Mouse (Mus musculus) heart, adult 9 months (tissue): Measurements from ENCODE around the gene Pth.
A peak's percentile ranks its signal among the peaks of the same experiment; 100 is the strongest.

Experiments used
- DNase-seq, 2 experiments: peaks; one replicate each; pipeline ENCODE4 v3.0.0; 2022; ENCODE audit warnings: low spot score in 2 of 2

Pth gene

GRCm38 (mm10) chr7:113388470-113388869 lies at the start of gene Pth:
Gene Pth (minus strand): TSS chr7:113388570.
- no peak for DNase-seq

- DNase-seq: no peak
Measured at GRCm38 (mm10) chr7:113436312-113436711, 47.9 kb upstream of the Pth start.

- peak; percentile 5 to 17 for DNase-seq
Measured at GRCm38 (mm10) chr7:113434286-113434685, 45.9 kb upstream of the Pth start.

- DNase-seq: no peak
Measured at GRCm38 (mm10) chr7:113433451-113433850, 45.1 kb upstream of the Pth start.

GRCm38 (mm10) chr7:113432891-113433290 lies 44.5 kb upstream of the Pth start:
- no peak for DNase-seq

- no peak for DNase-seq
Measured at GRCm38 (mm10) chr7:113420771-113421170, 32.4 kb upstream of the Pth start.

GRCm38 (mm10) chr7:113419070-113419782 lies 30.9 kb upstream of the Pth start:
- DNase-seq: peak in 1 of 2 experiments; percentile 16

GRCm38 (mm10) chr7:113416536-113416935 lies 28.2 kb upstream of the Pth start:
- no peak for DNase-seq

- no peak for DNase-seq
Measured at GRCm38 (mm10) chr7:113415256-113415655, 26.9 kb upstream of the Pth start.

GRCm38 (mm10) chr7:113408712-113409111 lies 20.3 kb upstream of the Pth start:
- DNase-seq: no peak

- DNase-seq: no peak
Measured at GRCm38 (mm10) chr7:113398083-113398482, 9.7 kb upstream of the Pth start.

GRCm38 (mm10) chr7:113396661-113397060 lies 8.3 kb upstream of the Pth start:
- DNase-seq: no peak

- DNase-seq: no peak
Measured at GRCm38 (mm10) chr7:113391619-113392018, 3.2 kb upstream of the Pth start.

GRCm38 (mm10) chr7:113377875-113378658 lies 10.3 kb downstream of the Pth start:
- peak; percentile 58 to 68 for DNase-seq

- no peak for DNase-seq
Measured at GRCm38 (mm10) chr7:113372682-113373081, 15.7 kb downstream of the Pth start.

GRCm38 (mm10) chr7:113369620-113370340 lies 18.6 kb downstream of the Pth start:
- DNase-seq: peak in 1 of 2 experiments; percentile 63

- DNase-seq: peak; percentile 96 to 98
Measured at GRCm38 (mm10) chr7:113368746-113369619, 19.4 kb downstream of the Pth start, which contains the start of gene Btbd10. Gene Btbd10 (minus strand): TSS chr7:113369392.

- no peak for DNase-seq
Measured at GRCm38 (mm10) chr7:113367440-113367839, 20.9 kb downstream of the Pth start.

- no peak for DNase-seq
Measured at GRCm38 (mm10) chr7:113349089-113349488, 39.3 kb downstream of the Pth start.

- DNase-seq: no peak
Measured at GRCm38 (mm10) chr7:113347694-113348093, 40.7 kb downstream of the Pth start.

- DNase-seq: peak; percentile 22 to 35
Measured at GRCm38 (mm10) chr7:113347271-113347670, 41.1 kb downstream of the Pth start.
